Mouse (Mus musculus) left cerebral cortex, adult 18-20 months (tissue): ENCODE data around the gene Glyctk. TPM values are rescaled to one million over a fixed set of nuclear protein-coding genes. Genes with fewer than 3 reads are reported as not detected.

Source experiments
- microRNA-seq, 2 experiments: library from miRNA; unstranded; fragments of <30 nt; microRNA quantifications; one replicate each; pipeline ENCODE4 v1.2.0; 2021
- total RNA-seq, 2 experiments: library from RNA; stranded (reverse); gene quantifications; 2 replicates each; pipeline ENCODE4 v1.2.3; 2021

The Glyctk gene
- total RNA-seq, 2 experiments from 2014 or later: 3.6 to 3.8 TPM

Small RNA genes lying within 50 kb of the gene (microRNA-seq; reads per million reads assigned to microRNA genes)
- gene Mir135a-1 (19.6 to 42.3 reads per million in 2 experiments), gene Mirlet7g (87,594 to 114,031 reads per million in 2 experiments)

Other genes starting within 250 kb of the Glyctk start
- gene Col6a5, start 197.5 kb downstream of the Glyctk start, total RNA-seq: under 1 TPM; 0.40 to 0.84 TPM
- gene Col6a4, start 61.4 kb downstream of the Glyctk start, total RNA-seq: 1 to 10 TPM in 1 of 2 experiments, under 1 TPM in 1; 0.72 to 1.5 TPM
- 100 to 1,000 TPM; 128 to 136 TPM for gene Wdr82, start 12.8 kb upstream of the Glyctk start, total RNA-seq
- 10 to 100 TPM; 19.0 to 22.3 TPM for gene Ppm1m, start 41.6 kb upstream of the Glyctk start, total RNA-seq
- 10 to 100 TPM; 50.9 to 60.8 TPM for gene Twf2, start 45.0 kb upstream of the Glyctk start, total RNA-seq
- gene Tlr9, start 64.5 kb upstream of the Glyctk start, total RNA-seq: under 1 TPM; 0.91 to 0.95 TPM
- gene Alas1, start 90.5 kb upstream of the Glyctk start, total RNA-seq: 100 to 1,000 TPM; 135 to 137 TPM
- gene Poc1a, start 122.9 kb upstream of the Glyctk start, total RNA-seq: 10 to 100 TPM; 14.8 to 16.1 TPM
- 100 to 1,000 TPM; 106 to 111 TPM for gene Dusp7, start 210.5 kb upstream of the Glyctk start, total RNA-seq